Mouse (Mus musculus) cortical plate, adult 2 months (tissue): ENCODE data around the gene Abracl. TPM values are rescaled to one million over a fixed set of nuclear protein-coding genes. Genes with fewer than 3 reads are reported as not detected.

Experiments
- H3K27ac ChIP-seq: fragments of 200-500 bp; 2 replicates; pipeline ENCODE4 v1.5.1; 2012; ENCODE audit warnings: low read length, control low read depth, inconsistent platforms; ENCODE audit not compliant: insufficient read depth
- H3K4me1 ChIP-seq: fragments of 200-500 bp; 2 replicates; pipeline ENCODE4 v1.6.1; 2011; ENCODE audit warnings: low read length; ENCODE audit not compliant: control insufficient read depth, insufficient read depth
- H3K4me3 ChIP-seq: fragments of 200-500 bp; 2 replicates; pipeline ENCODE4 v1.5.1; 2011; ENCODE audit warnings: mild to moderate bottlenecking, low read length, control low read depth; ENCODE audit not compliant: insufficient read depth
- CTCF ChIP-seq: fragments of 200-500 bp; IDR thresholded peaks from 2 replicates; pipeline ENCODE4 v1.5.1; 2011; ENCODE audit warnings: mild to moderate bottlenecking, control low read depth, low read length; ENCODE audit not compliant: insufficient read depth; ENCODE audit errors: extremely low read depth
- POLR2A ChIP-seq: fragments of 200-500 bp; IDR thresholded peaks from 2 replicates; pipeline ENCODE4 v1.6.1; 2011; ENCODE audit warnings: mild to moderate bottlenecking, low read length, control low read depth; ENCODE audit not compliant: insufficient read depth; ENCODE audit errors: extremely low read depth
- polyA plus RNA-seq: library from polyadenylated mRNA; depleted of rRNA; stranded (reverse); fragments of >200 nt; gene quantifications from 2 replicates; pipeline ENCODE4 v1.2.3, GENCODE M21; 2012; rRNA removed

Gene Abracl
- polyA plus RNA-seq, 1 experiment = 24.3 TPM

- peaks cover 2% of the 10 kb centered on the region; the same call in 1 of the 2 replicates for H3K4me1 ChIP-seq
- no peak for TF ChIP-seq POLR2A
- TF ChIP-seq CTCF = no peak
- no peak overlapping the region for H3K4me3 ChIP-seq
- no peak overlapping the region for H3K27ac ChIP-seq
These were observed 17.7 kb downstream of the Abracl start for GRCm38 (mm10) chr10:18005136-18005955.

- TF ChIP-seq CTCF (no peak), POLR2A (no peak)
- peaks cover 2% of the 10 kb centered on the region; the same call in 1 of the 2 replicates for H3K4me1 ChIP-seq
- H3K27ac ChIP-seq = no peak overlapping the region
These were observed 19.0 kb downstream of the Abracl start for GRCm38 (mm10) chr10:18003966-18004637.

GRCm38 (mm10) chr10:17990576-17990975 lies 32.5 kb downstream of the Abracl start:
- H3K27ac ChIP-seq = no peak overlapping the region
- TF ChIP-seq CTCF (no peak), POLR2A (no peak)
- no peak overlapping the region for H3K4me3 ChIP-seq
- no peaks in the 10 kb centered on the region for H3K4me1 ChIP-seq

More at GRCm38 (mm10) chr10:18003966-18004637, 19.0 kb downstream of the Abracl start:
- H3K4me3 ChIP-seq = no peak overlapping the region

GRCm38 (mm10) chr10:17989136-17989535 lies 34.0 kb downstream of the Abracl start:
- Histone ChIP-seq H3K27ac (no peak overlapping the region), H3K4me3 (no peak overlapping the region), H3K4me1 (no peaks in the 10 kb centered on the region)
- TF ChIP-seq POLR2A (no peak), CTCF (no peak)

- no peak overlapping the region for H3K27ac ChIP-seq
- TF ChIP-seq POLR2A = no peak
- no peak for TF ChIP-seq CTCF
- no peaks in the 10 kb centered on the region for H3K4me1 ChIP-seq
These were observed 35.2 kb downstream of the Abracl start for GRCm38 (mm10) chr10:17987823-17988423.

GRCm38 (mm10) chr10:17983313-17983712 lies 39.8 kb downstream of the Abracl start:
- H3K4me1 ChIP-seq = no peaks in the 10 kb centered on the region
- no peak overlapping the region for H3K4me3 ChIP-seq
- TF ChIP-seq CTCF (no peak), POLR2A (no peak)
- H3K27ac ChIP-seq = no peak overlapping the region

More at GRCm38 (mm10) chr10:17987823-17988423, 35.2 kb downstream of the Abracl start:
- H3K4me3 ChIP-seq = no peak overlapping the region

GRCm38 (mm10) chr10:17966090-17966489 lies 57.0 kb downstream of the Abracl start:
- Histone ChIP-seq H3K4me1 (no peaks in the 10 kb centered on the region; the same call in 1 of the 2 replicates), H3K4me3 (no peak overlapping the region), H3K27ac (no peak overlapping the region)
- TF ChIP-seq POLR2A = no peak
- TF ChIP-seq CTCF = no peak

Other genes with a start within 250 kb of the Abracl start
- gene Txlnb, start 227.1 kb downstream of the Abracl start, polyA plus RNA-seq = 0.89 and 0.98 TPM in 2 replicates
- 16.7 and 17.1 TPM in 2 replicates for gene Heca, start 75.2 kb downstream of the Abracl start, polyA plus RNA-seq
- gene Reps1, start 32.6 kb upstream of the Abracl start, polyA plus RNA-seq = 74.5 and 80.7 TPM in 2 replicates
- gene Ect2l, start 187.6 kb upstream of the Abracl start, polyA plus RNA-seq = 0.28 and 0.29 TPM in 2 replicates
- 64.7 and 74.1 TPM in 2 replicates for gene Ccdc28a, start 211.7 kb upstream of the Abracl start, polyA plus RNA-seq